Mouse (Mus musculus): Measurements from ENCODE around the gene Msgn1. TPM values are rescaled to one million over a fixed set of nuclear protein-coding genes. Genes with fewer than 3 reads are reported as not detected.

Gene Msgn1
- total and polyA plus RNA-seq, 3 experiments, result not detected

GRCm38 (mm10) chr12:11196830-11197229 is 11.9 kb downstream of the Msgn1 start:
- Histone ChIP-seq H3K9ac (ENCODE audit: insufficient read depth, low read depth) (no peak overlapping the region), H3K4me1 (ENCODE audit: control insufficient read depth in 1 of 2, insufficient read depth in 2 of 2) (peaks cover 0 to 17% of the 10 kb centered on the region in 2 experiments; a peak in 2 of 4 replicates), H3K4me3 (replicated peaks in 1 of 3; ENCODE audit: low read depth in 2 of 3, low read length in 2 of 3, poor library complexity in 1 of 3) (no peak overlapping the region), H3K27ac (ENCODE audit: insufficient read depth, low read depth) (no peak overlapping the region), H3K36me3 (replicated peaks in 1 of 2; ENCODE audit: control insufficient read depth in 1 of 2, insufficient read depth in 1 of 2, low read length in 1 of 2) (no peaks in the 10 kb centered on the region), H3K27me3 (replicated peaks) (no peaks in the 10 kb centered on the region), H3K79me2 (replicated peaks; ENCODE audit: control insufficient read depth, extremely low read depth, insufficient read depth, poor library complexity, severe bottlenecking) (no peaks in the 10 kb centered on the region), H3K9me3 (replicated peaks; ENCODE audit: low read length) (no peaks in the 10 kb centered on the region), H3K4me2 (ENCODE audit: insufficient read depth, low read depth, poor library complexity, severe bottlenecking) (peak overlapping the region; percentile 73; the same call in 1 of the 2 replicates)
- dilution Hi-C loops (cut with MboI; ENCODE audit: extremely low pct_ligation_motif_present, extremely low pct_unique_long_range_greater_than_20kb, low sequenced_read_pairs) (no loop called here), in situ Hi-C loops (cut with MboI; ENCODE audit: low pct_ligation_motif_present, low pct_unique_long_range_greater_than_20kb, low sequenced_read_pairs) (loop anchor here (25.0 kb wide), 1 partner anchor 940 kb away; no protein-coding TSS in a partner anchor)
- no peak for TF ChIP-seq PAX5 (IDR thresholded peaks at IDR 0.05; ENCODE audit: low read length)
- TF ChIP-seq CHD1 (IDR thresholded peaks at IDR 0.05; ENCODE audit: low read depth, low read length), result no peak
- no peak for TF ChIP-seq UBTF (IDR thresholded peaks at IDR 0.05; ENCODE audit: low read depth, low read length)
- TF ChIP-seq NRF1 (IDR thresholded peaks at IDR 0.05; ENCODE audit: low read depth, low read length), result no peak
- no peak for TF ChIP-seq KAT2A (IDR thresholded peaks at IDR 0.05; ENCODE audit: insufficient replicate concordance, low read length)
- TF ChIP-seq E2F4 (IDR thresholded peaks at IDR 0.05; ENCODE audit: insufficient replicate concordance, low read depth, low read length), result no peak
- TF ChIP-seq MAX (IDR thresholded peaks at IDR 0.05; ENCODE audit: low read length), result no peak
- no peak for TF ChIP-seq SMC3 (IDR thresholded peaks at IDR 0.05; ENCODE audit: low read depth, low read length)
- TF ChIP-seq ETS1 (conservative IDR thresholded peaks at IDR 0.05; ENCODE audit: low read depth, low read length), result no peak
- TF ChIP-seq TCF12 (IDR thresholded peaks at IDR 0.05; ENCODE audit: low read depth, low read length), result no peak
- no peak for TF ChIP-seq CHD2 (IDR thresholded peaks at IDR 0.05; ENCODE audit: low read length)
- TF ChIP-seq NELFE (IDR thresholded peaks at IDR 0.05; ENCODE audit: low read depth, low read length), result no peak
- no peak for TF ChIP-seq ZKSCAN1 (IDR thresholded peaks at IDR 0.05; ENCODE audit: borderline replicate concordance, low read depth, low read length)
- no peak for TF ChIP-seq SIN3A (IDR thresholded peaks at IDR 0.05; ENCODE audit: low read length)
- TF ChIP-seq MAZ (IDR thresholded peaks at IDR 0.05; ENCODE audit: low read depth, low read length), result no peak
- TF ChIP-seq USF1 (IDR thresholded peaks at IDR 0.05; ENCODE audit: low read depth, low read length), result no peak
- no peak for TF ChIP-seq MXI1 (IDR thresholded peaks at IDR 0.05; ENCODE audit: low read depth, low read length)
- no peak for TF ChIP-seq CTCF (conservative IDR thresholded peaks at IDR 0.05 in 1 of 2, IDR thresholded peaks at IDR 0.05 in 1 of 2; ENCODE audit: low read depth in 2 of 2, low read length in 2 of 2)
- TF ChIP-seq POLR2AphosphoS2 (IDR thresholded peaks at IDR 0.05; ENCODE audit: low read depth, low read length), result no peak
- DNase-seq (ENCODE audit: extremely low read depth), result no peak

- no peak overlapping the region for H3K27ac ChIP-seq (ENCODE audit: insufficient read depth, low read depth)
- peak overlapping the region; percentile 73 for H3K4me2 ChIP-seq (ENCODE audit: insufficient read depth, low read depth, poor library complexity, severe bottlenecking)
- no peak overlapping the region for H3K9ac ChIP-seq (ENCODE audit: insufficient read depth, low read depth)
- DNase-seq (ENCODE audit: extremely low read depth), result peak; percentile 53
- H3K9me3 ChIP-seq (replicated peaks; ENCODE audit: low read length), result no peaks in the 10 kb centered on the region
- dilution Hi-C loops (cut with MboI; ENCODE audit: extremely low pct_ligation_motif_present, extremely low pct_unique_long_range_greater_than_20kb, low sequenced_read_pairs) (no loop called here), in situ Hi-C loops (cut with MboI; ENCODE audit: low pct_ligation_motif_present, low pct_unique_long_range_greater_than_20kb, low sequenced_read_pairs) (loop anchor here (25.0 kb wide), 1 partner anchor 941 kb away; no protein-coding TSS in a partner anchor)
- H3K4me1 ChIP-seq (ENCODE audit: control insufficient read depth in 1 of 2, insufficient read depth in 2 of 2), result peaks cover 0 to 17% of the 10 kb centered on the region in 2 experiments; a peak in 2 of 4 replicates
- no peaks in the 10 kb centered on the region for H3K36me3 ChIP-seq (replicated peaks in 1 of 2; ENCODE audit: control insufficient read depth in 1 of 2, insufficient read depth in 1 of 2, low read length in 1 of 2)
- H3K79me2 ChIP-seq (replicated peaks; ENCODE audit: control insufficient read depth, extremely low read depth, insufficient read depth, poor library complexity, severe bottlenecking), result no peaks in the 10 kb centered on the region
- TF ChIP-seq ZC3H11A (IDR thresholded peaks at IDR 0.05; ENCODE audit: low read depth, low read length) (peak; percentile 24; the same call in 1 of the 2 replicates), MAZ (IDR thresholded peaks at IDR 0.05; ENCODE audit: low read depth, low read length) (no peak), RAD21 (IDR thresholded peaks at IDR 0.05; ENCODE audit: low read depth, low read length) (peak; percentile 86), ELF1 (IDR thresholded peaks at IDR 0.05; ENCODE audit: low read depth, low read length) (no peak), RCOR1 (conservative IDR thresholded peaks at IDR 0.05; ENCODE audit: low read depth, low read length) (no peak), USF2 (conservative IDR thresholded peaks at IDR 0.05; ENCODE audit: low read depth, low read length) (no peak), JUN (IDR thresholded peaks at IDR 0.05; ENCODE audit: insufficient read depth, low read depth, low read length) (no peak), NELFE (IDR thresholded peaks at IDR 0.05; ENCODE audit: low read depth, low read length) (no peak), CTCF (conservative IDR thresholded peaks at IDR 0.05 in 1 of 2, IDR thresholded peaks at IDR 0.05 in 1 of 2; ENCODE audit: low read depth in 2 of 2, low read length in 2 of 2) (peak; percentile 41 to 87; a peak in 3 of 4 replicates), EP300 (IDR thresholded peaks at IDR 0.05; ENCODE audit: low read length) (no peak), TCF12 (IDR thresholded peaks at IDR 0.05; ENCODE audit: low read depth, low read length) (no peak), USF1 (IDR thresholded peaks at IDR 0.05; ENCODE audit: low read depth, low read length) (no peak), KAT2A (IDR thresholded peaks at IDR 0.05; ENCODE audit: insufficient replicate concordance, low read length) (no peak), GABPA (IDR thresholded peaks at IDR 0.05; ENCODE audit: insufficient replicate concordance, low read depth, low read length) (no peak), NRF1 (IDR thresholded peaks at IDR 0.05; ENCODE audit: low read depth, low read length) (no peak), PAX5 (IDR thresholded peaks at IDR 0.05; ENCODE audit: low read length) (no peak), SIN3A (IDR thresholded peaks at IDR 0.05; ENCODE audit: low read length) (no peak), ZNF384 (IDR thresholded peaks at IDR 0.05; ENCODE audit: low read depth, low read length) (no peak), SMC3 (IDR thresholded peaks at IDR 0.05; ENCODE audit: low read depth, low read length) (peak; percentile 82), IRF4 (IDR thresholded peaks at IDR 0.05; ENCODE audit: low read depth, low read length) (peak; percentile 15; the same call in 1 of the 2 replicates)
- H3K4me3 ChIP-seq (replicated peaks in 1 of 3; ENCODE audit: low read depth in 2 of 3, low read length in 2 of 3, poor library complexity in 1 of 3), result no peak overlapping the region
- no peaks in the 10 kb centered on the region for H3K27me3 ChIP-seq (replicated peaks)
Observed at GRCm38 (mm10) chr12:11196142-11196597, 12.6 kb downstream of the Msgn1 start.
